Mouse (Mus musculus) heart, embryonic 11.5 days (tissue): ENCODE measurements around the gene Sele. TPM values are rescaled to one million over a fixed set of nuclear protein-coding genes. Genes with fewer than 3 reads are reported as not detected.

ENCODE experiments used
- ATAC-seq: fragments of 200-750 bp; cut with Nextera tagmentation; replicated peaks from 2 replicates; pipeline ENCODE4 v1.8.0; 2017; ENCODE audit warnings: moderate library complexity; ENCODE audit not compliant: insufficient number of reproducible peaks, low FRiP score, low TSS enrichment
- H3K27ac ChIP-seq: fragments of 300-500 bp; sonication (generic); 2 replicates; pipeline ENCODE4 v1.5.1; 2014; ENCODE audit warnings: mild to moderate bottlenecking, low read depth, low read length
- H3K27me3 ChIP-seq: fragments of 300-500 bp; sonication (generic); 2 replicates; pipeline ENCODE4 v1.6.1; 2014; ENCODE audit warnings: mild to moderate bottlenecking, low read length, mixed read lengths; ENCODE audit not compliant: control insufficient read depth, insufficient read depth
- H3K36me3 ChIP-seq: fragments of 300-500 bp; sonication (generic); 2 replicates; pipeline ENCODE4 v1.6.1; 2014; ENCODE audit warnings: mild to moderate bottlenecking, low read length, moderate library complexity, mixed read lengths; ENCODE audit not compliant: control insufficient read depth, insufficient read depth
- H3K4me1 ChIP-seq: fragments of 300-500 bp; sonication (generic); 2 replicates; pipeline ENCODE4 v1.6.1; 2014; ENCODE audit warnings: low read length; ENCODE audit not compliant: control insufficient read depth, insufficient read depth
- H3K4me2 ChIP-seq: fragments of 300-500 bp; sonication (generic); 2 replicates; pipeline ENCODE4 v1.6.1; 2014; ENCODE audit warnings: mild to moderate bottlenecking, moderate library complexity
- H3K4me3 ChIP-seq: fragments of 300-500 bp; sonication (generic); 2 replicates; pipeline ENCODE4 v1.5.1; 2014; ENCODE audit warnings: low read depth, low read length
- H3K9ac ChIP-seq: fragments of 300-500 bp; sonication (generic); 2 replicates; pipeline ENCODE4 v1.6.1; 2014; ENCODE audit warnings: mild to moderate bottlenecking, low read depth, low read length, moderate library complexity
- H3K9me3 ChIP-seq: fragments of 300-500 bp; sonication (generic); replicated peaks from 2 replicates; pipeline ENCODE4 v1.6.1; 2016; ENCODE audit warnings: low read length; ENCODE audit not compliant: control insufficient read depth
- WGBS: fragments of 180-500 bp; shearing (Covaris S2); extraction: QIAGEN DNeasy Blood & Tissue Kit; methylation state at CpG from one replicate; pipeline ENCODE4 v1.1.7; 2014; ENCODE audit not compliant: insufficient replicate concordance; 5-methylcytosine and 5-hydroxymethylcytosine counted together
- polyA plus RNA-seq: library from polyadenylated mRNA; unstranded; fragments of >200 nt; fragmentation: Nextera tagmentation; extraction: Ambion mirVana; gene quantifications from 2 replicates; pipeline ENCODE4 v1.2.1, GENCODE M21; 2014

Sele gene
- polyA plus RNA-seq, 1 experiment from 2014 or later, result 0.09 TPM

DNA sequence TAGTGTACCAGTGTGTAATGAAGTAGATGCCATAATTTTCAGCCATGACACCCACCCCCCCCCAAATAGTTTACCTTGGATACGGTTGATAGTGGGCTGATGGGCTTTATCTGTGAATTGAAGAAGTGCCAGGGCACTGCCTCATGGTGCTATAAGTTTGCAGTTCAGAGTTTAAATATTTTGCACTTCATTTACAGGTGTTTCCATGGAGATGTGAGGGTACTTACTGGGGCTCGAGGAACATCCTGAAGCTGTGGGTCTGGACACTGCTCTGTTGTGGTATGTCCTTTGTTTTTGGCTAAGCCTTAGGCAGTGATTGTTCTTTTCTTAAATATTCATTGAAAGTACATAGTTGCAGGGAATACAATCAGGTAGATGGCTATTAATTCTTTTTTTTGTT, 14.8 kb downstream of the Sele start:
- H3K9me3 ChIP-seq, result no peaks in the 10 kb centered on the region
- WGBS, result 58% methylated on average over 2 of the region's 2 CpGs
- H3K4me1 ChIP-seq, result no peaks in the 10 kb centered on the region
- no peaks in the 10 kb centered on the region for H3K27me3 ChIP-seq
- no peaks in the 10 kb centered on the region for H3K36me3 ChIP-seq
- no peak overlapping the region for H3K9ac ChIP-seq
- H3K4me3 ChIP-seq, result no peak overlapping the region
- no peak overlapping the region for H3K27ac ChIP-seq
- no peak for ATAC-seq
- no peak overlapping the region for H3K4me2 ChIP-seq

DNA sequence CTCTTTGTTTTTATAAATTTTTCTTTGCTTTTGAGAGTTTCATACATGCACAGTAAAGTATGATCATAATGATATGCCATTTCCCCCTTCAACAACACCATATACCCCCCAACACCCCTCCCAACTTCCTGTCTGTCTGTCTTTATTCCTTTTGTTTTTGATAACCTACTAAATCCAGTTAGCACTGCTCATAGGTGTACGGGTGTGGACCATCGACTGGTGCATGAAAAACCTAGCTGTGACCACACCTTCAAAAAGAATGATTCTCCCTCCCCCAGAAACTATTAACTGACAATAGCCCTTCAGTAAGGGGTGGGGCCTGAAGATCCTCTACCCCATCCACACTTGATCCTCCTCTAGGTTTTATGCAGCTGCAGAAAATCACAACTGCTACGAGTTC, 15.7 kb downstream of the Sele start:
- Histone ChIP-seq H3K9ac (no peak overlapping the region), H3K36me3 (no peaks in the 10 kb centered on the region), H3K9me3 (no peaks in the 10 kb centered on the region), H3K27me3 (no peaks in the 10 kb centered on the region), H3K4me1 (no peaks in the 10 kb centered on the region), H3K27ac (no peak overlapping the region), H3K4me3 (no peak overlapping the region), H3K4me2 (no peak overlapping the region)
- 55% methylated on average over 3 of the region's 3 CpGs for WGBS
- no peak for ATAC-seq

DNA sequence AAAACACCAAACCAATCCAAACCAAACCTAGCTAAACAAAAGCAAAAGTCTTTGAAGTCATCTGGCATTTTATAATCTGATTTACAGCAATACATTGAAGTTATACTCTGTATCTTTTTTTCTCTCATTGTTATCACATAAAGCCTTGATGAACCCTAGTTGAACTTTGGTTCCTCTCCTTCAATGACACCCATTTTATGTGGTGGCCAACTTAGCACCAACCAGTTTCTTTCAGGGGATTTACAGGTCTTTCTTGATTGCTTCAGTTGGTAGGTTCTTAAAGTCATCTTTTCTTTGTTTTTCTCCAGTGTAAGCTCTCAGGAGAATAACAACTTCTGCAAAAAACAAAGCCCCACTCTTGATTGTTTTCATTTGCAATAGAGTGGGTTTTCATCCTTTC, 21.2 kb downstream of the Sele start:
- Histone ChIP-seq H3K4me2 (no peak overlapping the region), H3K9ac (no peak overlapping the region), H3K9me3 (no peaks in the 10 kb centered on the region), H3K36me3 (no peaks in the 10 kb centered on the region), H3K4me1 (no peaks in the 10 kb centered on the region), H3K4me3 (no peak overlapping the region), H3K27me3 (no peaks in the 10 kb centered on the region), H3K27ac (no peak overlapping the region)
- ATAC-seq, result no peak

DNA sequence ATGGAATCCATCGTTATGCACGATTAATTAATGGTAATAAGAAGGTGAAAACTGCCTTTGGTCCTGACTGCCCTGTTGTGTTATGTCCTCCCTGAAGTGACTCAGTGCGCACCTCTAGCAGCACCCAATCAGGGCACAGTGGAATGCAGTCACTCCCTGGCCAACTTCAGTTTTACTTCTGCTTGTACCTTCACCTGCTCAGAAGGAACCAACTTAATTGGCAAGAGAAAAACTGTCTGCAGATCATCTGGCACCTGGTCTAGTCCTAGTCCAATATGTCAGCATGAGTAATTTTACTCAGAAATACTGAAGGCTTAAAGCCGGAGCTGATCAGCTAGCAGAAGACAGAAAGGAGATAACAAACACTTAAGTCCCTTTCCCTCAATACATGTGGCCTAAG, 22.4 kb downstream of the Sele start:
- no peak overlapping the region for H3K9ac ChIP-seq
- WGBS, result 81% methylated on average over 4 of the region's 4 CpGs
- no peaks in the 10 kb centered on the region for H3K27me3 ChIP-seq
- H3K4me2 ChIP-seq, result no peak overlapping the region
- no peak for ATAC-seq
- H3K4me3 ChIP-seq, result no peak overlapping the region
- H3K4me1 ChIP-seq, result no peaks in the 10 kb centered on the region
- no peaks in the 10 kb centered on the region for H3K36me3 ChIP-seq
- no peaks in the 10 kb centered on the region for H3K9me3 ChIP-seq
- H3K27ac ChIP-seq, result no peak overlapping the region

DNA sequence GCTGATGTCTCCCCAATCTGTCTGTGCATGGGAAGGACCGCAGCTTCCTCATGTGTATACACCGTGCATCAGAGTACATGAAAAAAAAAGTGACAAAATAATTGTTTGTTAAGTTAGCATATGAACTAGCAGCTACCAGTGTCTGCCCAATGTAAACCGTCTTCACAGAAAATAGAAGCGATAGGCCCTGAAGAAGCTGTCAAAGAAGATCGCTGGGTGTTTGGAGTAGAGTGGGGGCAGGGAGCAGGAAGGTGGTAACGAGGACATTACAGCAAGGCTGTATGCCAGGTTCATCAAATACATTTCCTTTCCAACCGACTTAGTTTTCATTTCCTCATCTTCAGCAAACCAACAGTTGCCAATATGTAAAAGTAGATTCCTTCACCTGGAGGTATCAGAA, 23.1 kb downstream of the Sele start:
- 81% methylated on average over 7 of the region's 7 CpGs for WGBS
- ATAC-seq, result no peak

DNA sequence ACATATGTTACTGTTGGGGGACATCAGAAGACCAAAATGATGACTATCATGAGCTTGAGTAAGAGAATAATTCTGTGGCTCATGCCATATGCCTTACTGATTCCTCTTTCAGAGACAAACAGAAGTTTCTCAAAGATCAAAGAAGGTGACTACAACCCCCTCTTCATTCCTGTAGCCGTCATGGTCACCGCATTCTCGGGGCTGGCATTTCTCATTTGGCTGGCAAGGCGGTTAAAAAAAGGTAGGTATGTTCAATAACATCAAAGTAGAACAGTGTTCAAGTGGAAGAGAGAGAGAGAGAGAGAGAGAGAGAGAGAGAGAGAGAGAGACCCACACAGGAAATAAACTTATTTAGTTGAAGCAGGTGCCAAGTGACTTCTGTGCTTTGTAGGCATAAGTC, 24.0 kb downstream of the Sele start:
- H3K27ac ChIP-seq, result no peak overlapping the region
- no peak overlapping the region for H3K4me2 ChIP-seq
- no peak for ATAC-seq
- H3K4me3 ChIP-seq, result no peak overlapping the region
- no peaks in the 10 kb centered on the region for H3K27me3 ChIP-seq
- H3K9me3 ChIP-seq, result no peaks in the 10 kb centered on the region
- no peaks in the 10 kb centered on the region for H3K4me1 ChIP-seq
- no peak overlapping the region for H3K9ac ChIP-seq
- no peaks in the 10 kb centered on the region for H3K36me3 ChIP-seq
- 81% methylated on average over 4 of the region's 4 CpGs for WGBS

More for the DNA sequence above, 23.1 kb downstream of the Sele start:
- H3K9ac ChIP-seq, result no peak overlapping the region
- H3K4me2 ChIP-seq, result no peak overlapping the region
- H3K27ac ChIP-seq, result no peak overlapping the region
- no peaks in the 10 kb centered on the region for H3K4me1 ChIP-seq
- H3K4me3 ChIP-seq, result no peak overlapping the region
- H3K27me3 ChIP-seq, result no peaks in the 10 kb centered on the region
- no peaks in the 10 kb centered on the region for H3K9me3 ChIP-seq
- no peaks in the 10 kb centered on the region for H3K36me3 ChIP-seq

DNA sequence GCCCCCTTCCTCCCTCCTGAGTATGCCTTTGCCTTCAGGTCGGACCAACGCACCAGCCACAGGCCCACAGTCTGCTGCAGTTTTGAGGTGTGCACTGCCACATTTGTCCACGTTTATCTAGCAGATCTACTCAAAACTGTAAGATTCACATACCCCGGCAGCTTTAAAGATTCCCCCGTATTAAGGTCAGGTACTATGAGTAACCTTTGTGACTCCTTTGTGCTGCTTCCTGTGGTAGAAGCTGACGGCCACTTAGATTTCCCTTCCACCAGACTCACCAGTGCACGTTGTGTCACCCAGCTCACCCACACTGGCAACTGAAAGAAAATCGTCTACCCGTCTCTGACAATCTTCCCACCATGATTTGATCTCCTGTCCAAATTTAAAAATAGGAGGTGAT, 25.1 kb downstream of the Sele start:
- H3K27me3 ChIP-seq, result no peaks in the 10 kb centered on the region
- no peak overlapping the region for H3K27ac ChIP-seq
- WGBS, result 78% methylated on average over 9 of the region's 9 CpGs
- no peak for ATAC-seq
- no peaks in the 10 kb centered on the region for H3K9me3 ChIP-seq
- H3K4me3 ChIP-seq, result no peak overlapping the region
- H3K4me2 ChIP-seq, result no peak overlapping the region
- no peaks in the 10 kb centered on the region for H3K36me3 ChIP-seq
- H3K9ac ChIP-seq, result no peak overlapping the region
- no peaks in the 10 kb centered on the region for H3K4me1 ChIP-seq

DNA sequence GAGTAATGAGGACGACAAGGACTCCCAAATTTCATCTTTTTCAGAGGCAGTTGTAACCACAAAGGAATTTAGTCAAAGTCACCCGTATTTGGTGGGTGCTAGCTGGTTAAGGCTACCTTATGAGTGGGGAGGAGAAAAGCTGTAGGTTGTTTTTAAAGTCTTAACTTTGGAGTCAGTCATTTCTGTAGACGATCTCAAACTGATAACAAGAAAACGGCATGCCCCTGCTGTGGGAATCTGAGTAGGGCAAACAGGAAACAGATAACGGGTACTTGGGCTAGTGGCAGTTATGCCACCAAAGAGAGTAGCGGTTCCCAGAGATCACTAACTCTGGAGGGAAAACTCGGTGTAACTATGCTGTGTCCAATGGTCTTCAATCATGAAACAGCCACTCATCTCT, 25.8 kb downstream of the Sele start:
- Histone ChIP-seq H3K4me2 (no peak overlapping the region), H3K4me1 (no peaks in the 10 kb centered on the region), H3K9ac (no peak overlapping the region), H3K9me3 (no peaks in the 10 kb centered on the region), H3K4me3 (no peak overlapping the region), H3K36me3 (no peaks in the 10 kb centered on the region), H3K27ac (no peak overlapping the region), H3K27me3 (no peaks in the 10 kb centered on the region)
- ATAC-seq, result no peak
- 54% methylated on average over 7 of the region's 7 CpGs for WGBS

DNA sequence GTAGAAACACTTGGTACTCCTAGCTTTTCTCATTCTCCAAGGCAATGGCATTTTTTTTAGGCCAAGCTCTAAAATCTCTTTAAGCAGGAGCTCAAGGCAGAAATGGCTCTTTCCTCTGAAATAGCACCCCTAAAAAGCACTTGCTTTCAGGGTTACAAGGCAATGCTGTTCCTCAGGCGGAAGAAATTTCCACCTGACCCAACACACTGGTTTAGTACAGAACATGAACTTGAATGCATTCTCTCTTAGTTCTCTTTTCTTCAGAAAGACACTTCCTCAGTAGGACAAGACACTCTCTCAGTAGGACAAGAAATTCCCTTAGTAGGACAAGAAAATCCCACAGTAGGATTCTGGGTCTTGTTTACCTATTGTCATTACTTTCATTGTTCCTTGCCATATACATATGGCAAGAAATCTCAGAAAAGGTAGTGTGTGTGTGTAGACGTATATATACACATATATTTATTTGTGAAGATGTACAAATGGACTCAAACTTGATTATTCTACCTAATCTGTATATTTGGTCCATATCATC, 26.6 kb downstream of the Sele start:
- H3K4me1 ChIP-seq, result no peaks in the 10 kb centered on the region
- H3K27ac ChIP-seq, result no peak overlapping the region
- no peaks in the 10 kb centered on the region for H3K36me3 ChIP-seq
- no peak for ATAC-seq
- H3K9me3 ChIP-seq, result no peaks in the 10 kb centered on the region
- WGBS, result 77% methylated on average over 2 of the region's 2 CpGs
- no peak overlapping the region for H3K9ac ChIP-seq
- H3K27me3 ChIP-seq, result no peaks in the 10 kb centered on the region
- no peak overlapping the region for H3K4me3 ChIP-seq
- H3K4me2 ChIP-seq, result no peak overlapping the region
